Mouse (Mus musculus) G1E (cell line): ENCODE measurements at regions not wholly inside any gene's neighbourhood (a gene's known extent, or its start where the extent isn't known, plus 50 kb on each side); places are given as distances from the start of the nearest gene placed in this dataset.

Experiments used
- CTCF ChIP-seq: IDR thresholded peaks from 2 replicates; pipeline ENCODE4 v1.5.1; 2012; ENCODE audit warnings: low read depth, low read length, inconsistent platforms, mixed read lengths
- GATA1 ChIP-seq: IDR thresholded peaks from 2 replicates; pipeline ENCODE4 v1.6.1; 2012; ENCODE audit warnings: borderline replicate concordance, low read length, inconsistent platforms, mixed read lengths
- GATA2 ChIP-seq: IDR thresholded peaks from 2 replicates; pipeline ENCODE4 v1.6.1; 2012; ENCODE audit warnings: low read depth, low read length, inconsistent platforms, borderline replicate concordance
- POLR2AphosphoS5 ChIP-seq: IDR thresholded peaks from 2 replicates; pipeline ENCODE4 v1.6.1; 2012; ENCODE audit warnings: low read depth, low read length, inconsistent platforms; ENCODE audit not compliant: insufficient replicate concordance

DNA sequence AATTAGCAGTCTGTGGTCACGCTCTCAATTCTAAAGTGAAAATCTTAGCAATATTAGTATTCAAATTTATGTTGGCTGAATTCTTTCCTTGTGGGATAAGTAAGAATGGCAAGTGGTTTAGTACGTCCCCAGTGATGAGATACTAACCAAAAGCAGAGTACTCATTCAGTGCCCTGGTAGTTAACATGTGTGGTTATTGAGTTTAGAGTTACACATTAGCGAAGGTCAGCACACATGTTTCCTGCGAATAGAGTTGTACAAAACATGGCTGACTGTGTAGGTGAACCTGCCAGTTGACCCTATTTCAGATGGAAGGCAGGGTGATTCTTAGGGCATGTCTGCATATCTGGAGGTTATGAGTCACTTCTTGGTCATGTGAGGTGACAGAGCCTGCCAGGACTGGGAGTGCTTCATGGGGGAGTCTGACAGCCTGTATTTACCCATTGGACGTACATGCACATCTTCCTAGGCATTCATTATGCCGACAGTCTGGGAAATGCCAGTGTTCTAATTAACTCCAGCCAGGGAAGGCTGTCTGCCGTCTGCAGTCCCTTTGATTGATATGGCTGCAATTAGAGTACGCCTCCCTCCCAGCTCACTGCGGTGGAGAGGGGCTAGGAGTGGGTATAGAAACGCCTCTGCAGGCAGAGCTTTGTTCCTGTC lies 263.7 kb downstream of the Eipr1 start:
- TF ChIP-seq CTCF (no peak), GATA1 (no peak), GATA2 (no peak), POLR2AphosphoS5 (no peak)
